Mouse (Mus musculus): ENCODE data around the gene Gm43064.

DNA sequence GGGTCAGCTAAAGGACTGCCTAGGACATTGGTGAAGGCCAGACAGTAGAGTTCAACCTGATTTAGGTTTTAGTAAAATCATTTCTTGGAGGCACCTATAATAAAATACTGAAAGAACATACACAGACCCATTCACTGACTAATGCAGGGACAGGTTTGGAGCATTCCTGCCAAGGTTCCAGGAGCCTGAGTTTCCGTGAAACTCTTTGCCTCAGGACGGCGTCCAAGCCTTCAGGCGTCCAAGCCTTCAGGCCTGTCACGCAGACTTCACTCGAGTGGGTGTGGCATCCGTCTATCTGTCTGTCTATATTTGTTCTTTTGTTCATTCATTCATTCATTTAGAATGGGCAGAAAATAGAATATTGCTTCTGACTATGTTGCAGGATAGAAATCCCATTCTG is 21.8 kb downstream of the Gm43064 start:
- TF ChIP-seq CTCF (IDR thresholded peaks at IDR 0.05; ENCODE audit: control insufficient read depth, insufficient read depth, low read length) = no peak
- no peak for TF ChIP-seq POLR2A (IDR thresholded peaks at IDR 0.05; ENCODE audit: borderline replicate concordance, control insufficient read depth, low read depth, low read length)

Measured in bone marrow, adult 2 months (tissue).